Mouse (Mus musculus): ENCODE measurements around the gene Syn3. TPM values are rescaled to one million over a fixed set of nuclear protein-coding genes. Genes with fewer than 3 reads are reported as not detected.

The Syn3 gene
- polyA plus RNA-seq, 1 experiment from 2014 or later, result 5.9 TPM

DNA sequence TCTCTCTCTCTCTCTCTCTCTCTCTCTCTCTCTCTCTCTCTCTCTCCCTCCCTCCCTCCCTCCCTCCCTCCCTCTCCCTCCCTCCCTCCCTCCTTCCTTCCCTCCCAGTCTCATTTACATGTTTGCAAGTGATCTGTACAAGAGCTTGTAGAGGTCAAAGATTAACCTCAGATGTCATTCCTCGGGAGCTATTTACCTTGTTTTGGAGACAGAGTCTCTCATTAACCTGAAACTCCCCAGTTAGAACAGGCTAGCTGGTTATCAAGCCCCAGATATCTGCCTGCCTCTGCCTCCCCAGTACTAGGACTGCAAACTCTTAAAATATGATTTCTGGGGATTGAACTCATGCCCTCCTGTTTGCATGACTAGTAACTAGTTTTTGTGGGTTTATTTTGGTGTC is 348.6 kb downstream of the Syn3 start:
- Histone ChIP-seq H3K4me1 (replicated peaks; ENCODE audit: insufficient read depth, low read length) (no peaks in the 10 kb centered on the region), H3K9ac (ENCODE audit: low read depth, low read length) (no peak overlapping the region), H3K4me3 (replicated peaks; ENCODE audit: low read depth, low read length) (no peak overlapping the region), H3K9me3 (replicated peaks; ENCODE audit: low read length) (no peaks in the 10 kb centered on the region), H3K36me3 (ENCODE audit: insufficient read depth, low read length) (no peaks in the 10 kb centered on the region), H3K4me2 (ENCODE audit: low read length) (no peak overlapping the region), H3K27ac (no peak overlapping the region), H3K27me3 (ENCODE audit: insufficient read depth, low read length) (no peaks in the 10 kb centered on the region)
- no peak for TF ChIP-seq CTCF (IDR thresholded peaks at IDR 0.05; ENCODE audit: low read depth)
- WGBS, result 45% methylated on average over 1 of the region's 1 CpGs
- no peak for ATAC-seq (replicated peaks; ENCODE audit: low FRiP score, low read depth)
- no peak for DNase-seq (ENCODE audit: low spot score)

DNA sequence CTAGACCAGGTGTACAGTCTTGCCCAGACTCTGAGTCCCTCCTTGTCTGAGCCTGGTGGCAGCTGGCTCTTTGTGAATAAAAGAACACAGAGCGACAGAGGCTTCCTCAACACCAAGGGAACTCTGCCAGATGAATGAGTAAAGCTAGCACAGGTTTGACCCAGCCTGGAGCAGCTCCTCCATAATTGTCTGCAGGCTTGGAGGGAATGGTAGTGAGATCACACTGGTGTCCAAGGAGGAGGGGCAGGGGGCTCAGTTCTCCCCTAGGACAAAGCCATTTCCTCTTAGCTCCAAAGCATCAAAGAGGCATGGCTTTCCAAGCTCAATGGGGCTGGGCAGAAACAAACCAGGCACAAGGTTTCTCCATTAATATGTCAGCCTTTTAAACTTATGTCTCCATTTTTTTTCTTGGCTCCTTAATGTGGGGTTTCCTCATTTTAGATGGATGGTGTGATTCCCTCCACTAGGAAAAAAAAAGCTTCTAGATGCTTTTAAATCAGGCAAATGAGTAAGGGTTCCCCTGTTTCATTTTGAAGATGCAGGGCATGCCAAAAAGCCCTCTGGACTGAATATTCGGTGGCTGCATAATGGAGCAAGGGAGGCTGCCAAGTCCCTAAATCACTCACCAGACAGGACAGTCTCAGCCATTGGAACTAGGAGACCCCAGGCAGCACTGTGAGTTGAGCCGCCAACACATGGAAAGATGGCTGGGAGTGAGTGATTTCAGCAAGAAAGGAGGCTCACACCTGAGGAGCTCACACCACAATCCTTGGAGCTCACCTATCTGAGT is 349.5 kb downstream of the Syn3 start:
- Histone ChIP-seq H3K4me3 (replicated peaks; ENCODE audit: low read depth, low read length) (no peak overlapping the region), H3K9ac (ENCODE audit: low read depth, low read length) (no peak overlapping the region), H3K36me3 (ENCODE audit: insufficient read depth, low read length) (no peaks in the 10 kb centered on the region), H3K9me3 (replicated peaks; ENCODE audit: low read length) (no peaks in the 10 kb centered on the region), H3K27ac (no peak overlapping the region), H3K27me3 (ENCODE audit: insufficient read depth, low read length) (no peaks in the 10 kb centered on the region), H3K4me2 (ENCODE audit: low read length) (no peak overlapping the region), H3K4me1 (replicated peaks; ENCODE audit: insufficient read depth, low read length) (no peaks in the 10 kb centered on the region)
- ATAC-seq (replicated peaks; ENCODE audit: low FRiP score, low read depth) (no peak), DNase-seq (ENCODE audit: low spot score) (peak; percentile 66)
- 39% methylated on average over 3 of the region's 3 CpGs for WGBS
- TF ChIP-seq CTCF (IDR thresholded peaks at IDR 0.05; ENCODE audit: low read depth), result no peak

DNA sequence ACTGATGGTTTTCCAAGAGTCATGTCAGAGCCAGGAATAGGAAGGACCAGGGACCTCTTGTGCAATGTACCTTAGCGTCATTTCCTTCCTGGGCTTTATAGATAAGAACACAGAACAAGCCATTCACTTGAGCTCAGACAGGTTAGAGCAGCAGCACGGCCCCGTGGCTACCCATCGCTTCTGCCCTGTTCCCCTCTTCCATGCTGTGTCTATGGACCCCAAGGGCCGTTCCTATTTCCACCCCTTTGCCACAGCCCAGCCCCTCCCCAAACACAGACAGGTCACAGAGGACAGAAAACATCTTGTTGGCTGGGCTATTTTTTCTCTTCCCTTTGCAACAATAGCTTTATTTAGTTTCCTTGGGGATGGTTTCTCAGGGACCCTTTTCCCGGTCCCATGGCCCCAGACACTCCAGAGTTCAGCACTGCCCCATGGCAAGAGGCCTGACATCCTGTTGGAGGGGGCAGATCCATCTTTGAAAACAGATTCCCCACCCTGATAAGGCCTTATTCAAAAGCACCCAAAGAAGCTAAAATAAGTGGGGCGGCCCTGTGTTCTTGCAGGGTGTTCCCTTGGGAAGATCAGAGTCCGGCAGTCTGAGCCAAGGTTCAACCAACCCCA is 359.5 kb downstream of the Syn3 start:
- no peaks in the 10 kb centered on the region for H3K36me3 ChIP-seq (ENCODE audit: insufficient read depth, low read length)
- H3K4me1 ChIP-seq (replicated peaks; ENCODE audit: insufficient read depth, low read length), result no peaks in the 10 kb centered on the region
- 62% methylated on average over 8 of the region's 8 CpGs for WGBS
- H3K4me2 ChIP-seq (ENCODE audit: low read length), result no peak overlapping the region
- no peak overlapping the region for H3K4me3 ChIP-seq (replicated peaks; ENCODE audit: low read depth, low read length)
- H3K9me3 ChIP-seq (replicated peaks; ENCODE audit: low read length), result no peaks in the 10 kb centered on the region
- DNase-seq (ENCODE audit: low spot score) (no peak), ATAC-seq (replicated peaks; ENCODE audit: low FRiP score, low read depth) (peak; percentile 25; the same call in 1 of the 2 replicates)
- no peaks in the 10 kb centered on the region for H3K27me3 ChIP-seq (ENCODE audit: insufficient read depth, low read length)
- H3K9ac ChIP-seq (ENCODE audit: low read depth, low read length), result no peak overlapping the region
- H3K27ac ChIP-seq, result peak overlapping the region; percentile 19; the same call in 1 of the 2 replicates
- TF ChIP-seq CTCF (IDR thresholded peaks at IDR 0.05; ENCODE audit: low read depth), result no peak

DNA sequence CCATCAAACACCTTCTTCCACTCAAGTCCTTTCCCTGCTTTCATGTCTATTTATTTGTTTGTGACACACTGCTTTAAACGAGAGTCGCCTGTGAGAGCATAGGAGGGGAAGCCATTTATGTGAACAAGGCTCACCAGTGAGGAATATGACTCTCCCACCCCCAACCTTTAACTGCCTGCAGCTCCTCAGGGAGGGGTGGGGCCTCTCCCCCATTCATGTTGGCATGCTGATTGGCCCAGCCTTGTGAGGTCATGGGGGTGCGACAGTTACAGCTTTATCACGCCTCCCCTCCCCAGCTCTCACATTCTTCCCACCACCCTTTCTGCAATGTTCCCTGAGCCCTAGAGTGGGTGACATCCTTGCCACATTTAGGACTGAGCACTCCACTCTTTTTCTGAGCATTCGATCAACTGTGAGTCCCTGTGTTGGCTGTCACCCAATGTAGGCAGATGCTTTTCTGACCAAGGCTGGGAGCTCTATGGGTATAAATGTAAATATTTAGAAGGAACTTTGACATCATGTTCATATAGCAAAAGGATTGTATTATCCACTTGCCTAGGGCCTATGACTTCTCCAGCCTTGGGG is 361.0 kb downstream of the Syn3 start:
- Histone ChIP-seq H3K4me1 (replicated peaks; ENCODE audit: insufficient read depth, low read length) (no peaks in the 10 kb centered on the region), H3K4me3 (replicated peaks; ENCODE audit: low read depth, low read length) (no peak overlapping the region), H3K27ac (no peak overlapping the region), H3K9ac (ENCODE audit: low read depth, low read length) (no peak overlapping the region), H3K27me3 (ENCODE audit: insufficient read depth, low read length) (no peaks in the 10 kb centered on the region), H3K9me3 (replicated peaks; ENCODE audit: low read length) (no peaks in the 10 kb centered on the region), H3K4me2 (ENCODE audit: low read length) (no peak overlapping the region), H3K36me3 (ENCODE audit: insufficient read depth, low read length) (no peaks in the 10 kb centered on the region)
- DNase-seq (ENCODE audit: low spot score) (no peak), ATAC-seq (replicated peaks; ENCODE audit: low FRiP score, low read depth) (no peak)
- no peak for TF ChIP-seq CTCF (IDR thresholded peaks at IDR 0.05; ENCODE audit: low read depth)
- 48% methylated on average over 5 of the region's 5 CpGs for WGBS

DNA sequence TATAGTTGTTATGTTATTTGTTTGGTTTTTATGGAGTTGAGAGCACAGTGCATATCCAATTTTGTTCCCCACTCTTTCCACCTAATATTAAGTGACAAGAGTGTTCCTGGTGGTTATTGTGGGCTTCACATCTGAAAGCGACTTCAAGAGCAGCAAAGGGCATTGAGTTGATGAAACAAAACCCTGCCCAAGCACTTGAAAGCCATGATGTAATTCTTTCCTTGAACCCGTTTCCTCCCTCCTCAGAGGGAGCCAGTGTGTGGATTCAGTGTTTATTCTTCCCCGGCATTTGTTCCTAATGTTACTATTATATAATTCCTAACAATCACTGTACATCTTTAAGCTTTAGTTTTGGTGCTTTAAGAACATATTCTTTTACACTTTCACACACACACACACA is 361.6 kb downstream of the Syn3 start:
- ATAC-seq (replicated peaks; ENCODE audit: low FRiP score, low read depth) (no peak), DNase-seq (ENCODE audit: low spot score) (no peak)
- no peak overlapping the region for H3K27ac ChIP-seq
- H3K4me2 ChIP-seq (ENCODE audit: low read length), result no peak overlapping the region
- no peaks in the 10 kb centered on the region for H3K4me1 ChIP-seq (replicated peaks; ENCODE audit: insufficient read depth, low read length)
- no peaks in the 10 kb centered on the region for H3K27me3 ChIP-seq (ENCODE audit: insufficient read depth, low read length)
- 0 out of 2 replicates have a peak, but pooled peaks have one; percentile 2 for TF ChIP-seq CTCF (IDR thresholded peaks at IDR 0.05; ENCODE audit: low read depth)
- H3K4me3 ChIP-seq (replicated peaks; ENCODE audit: low read depth, low read length), result no peak overlapping the region
- WGBS, result 53% methylated on average over 3 of the region's 3 CpGs
- H3K9ac ChIP-seq (ENCODE audit: low read depth, low read length), result no peak overlapping the region
- no peaks in the 10 kb centered on the region for H3K36me3 ChIP-seq (ENCODE audit: insufficient read depth, low read length)
- no peaks in the 10 kb centered on the region for H3K9me3 ChIP-seq (replicated peaks; ENCODE audit: low read length)

DNA sequence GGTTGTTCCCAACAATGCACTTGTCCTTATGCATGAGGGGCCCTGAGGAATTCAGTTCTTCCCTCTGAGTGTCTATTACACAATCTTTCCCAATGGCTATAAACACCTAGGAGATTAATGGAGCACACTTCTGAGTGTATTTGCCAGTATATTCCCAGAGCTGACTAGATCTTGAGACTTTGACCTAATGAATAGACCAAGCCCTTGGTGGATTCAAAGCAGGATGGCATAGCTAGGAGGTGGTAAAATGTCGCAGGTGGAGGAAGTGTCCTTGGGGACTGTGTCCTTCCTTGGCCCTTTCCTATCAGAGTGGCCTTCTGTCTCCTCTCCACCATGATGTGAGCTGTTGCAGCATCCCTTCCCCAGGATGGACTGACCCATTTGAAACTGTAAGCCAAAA is 362.4 kb downstream of the Syn3 start:
- ATAC-seq (replicated peaks; ENCODE audit: low FRiP score, low read depth), result no peak
- H3K36me3 ChIP-seq (ENCODE audit: insufficient read depth, low read length), result no peaks in the 10 kb centered on the region
- no peaks in the 10 kb centered on the region for H3K9me3 ChIP-seq (replicated peaks; ENCODE audit: low read length)
- no peak for TF ChIP-seq CTCF (IDR thresholded peaks at IDR 0.05; ENCODE audit: low read depth)
- no peak for DNase-seq (ENCODE audit: low spot score)
- WGBS, result 93% methylated on average over 1 of the region's 1 CpGs
- no peak overlapping the region for H3K9ac ChIP-seq (ENCODE audit: low read depth, low read length)
- no peak overlapping the region for H3K4me3 ChIP-seq (replicated peaks; ENCODE audit: low read depth, low read length)
- H3K27ac ChIP-seq, result no peak overlapping the region
- H3K4me1 ChIP-seq (replicated peaks; ENCODE audit: insufficient read depth, low read length), result no peaks in the 10 kb centered on the region
- no peaks in the 10 kb centered on the region for H3K27me3 ChIP-seq (ENCODE audit: insufficient read depth, low read length)
- H3K4me2 ChIP-seq (ENCODE audit: low read length), result no peak overlapping the region

All from kidney, postnatal 0 days (tissue).